Mouse (Mus musculus): ENCODE measurements around the gene Irf2bpl. TPM values are rescaled to one million over a fixed set of nuclear protein-coding genes. Genes with fewer than 3 reads are reported as not detected.

Irf2bpl gene
- polyA plus RNA-seq, 1 experiment from 2014 or later: 20.6 TPM

DNA sequence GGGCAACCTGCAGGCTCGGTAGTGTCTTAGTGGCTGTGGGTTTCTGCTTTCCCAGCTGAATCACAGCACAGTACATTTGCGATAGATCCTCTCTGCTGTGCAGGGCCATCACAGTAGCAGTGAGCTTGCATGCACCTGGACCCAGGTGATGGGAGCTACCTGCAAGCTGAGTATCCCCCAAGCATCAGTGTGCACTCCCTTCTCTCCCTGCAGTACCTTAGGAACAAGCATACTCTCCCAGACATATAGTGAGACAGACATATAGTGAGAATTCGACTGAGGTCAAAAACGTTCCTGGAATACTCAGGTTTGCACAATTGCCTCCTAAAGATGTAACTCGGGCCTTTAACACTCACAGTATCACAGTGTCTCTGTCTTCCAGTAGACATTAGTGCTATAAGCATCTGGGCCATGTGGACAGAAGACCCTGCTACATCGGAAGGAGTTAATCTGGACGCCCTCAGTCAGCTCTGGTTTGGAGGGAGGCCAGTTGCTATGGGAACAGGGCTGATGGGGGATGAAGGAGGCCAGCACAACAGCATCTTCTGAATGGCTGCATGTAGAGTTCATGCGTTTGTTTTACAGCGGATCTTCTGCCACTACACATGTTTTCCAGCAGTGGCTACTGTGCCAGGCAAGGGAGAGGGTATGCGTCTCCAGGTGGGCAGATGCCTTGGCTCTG lies 34.5 kb downstream of the Irf2bpl start:
- Histone ChIP-seq H3K9me3 (ENCODE audit: control insufficient read depth, low read length) (no peaks in the 10 kb centered on the region), H3K4me1 (ENCODE audit: control insufficient read depth, insufficient read depth, low read length) (0 out of 2 replicates have a peak, but pooled peaks cover 4% of the 10 kb centered on the region), H3K27ac (ENCODE audit: low read depth, low read length) (no peak overlapping the region), H3K36me3 (ENCODE audit: control insufficient read depth, insufficient read depth, low read length) (no peaks in the 10 kb centered on the region), H3K27me3 (ENCODE audit: control insufficient read depth, insufficient read depth, low read length) (no peaks in the 10 kb centered on the region), H3K4me3 (ENCODE audit: low read depth, low read length) (no peak overlapping the region), H3K9ac (ENCODE audit: low read length) (no peak overlapping the region), H3K4me2 (ENCODE audit: low read depth) (no peak overlapping the region)
- WGBS: 75% methylated on average over 10 of the region's 10 CpGs
- DNase-seq (ENCODE audit: low spot score) (no peak), ATAC-seq (ENCODE audit: insufficient read depth, low FRiP score, low TSS enrichment) (no peak)

DNA sequence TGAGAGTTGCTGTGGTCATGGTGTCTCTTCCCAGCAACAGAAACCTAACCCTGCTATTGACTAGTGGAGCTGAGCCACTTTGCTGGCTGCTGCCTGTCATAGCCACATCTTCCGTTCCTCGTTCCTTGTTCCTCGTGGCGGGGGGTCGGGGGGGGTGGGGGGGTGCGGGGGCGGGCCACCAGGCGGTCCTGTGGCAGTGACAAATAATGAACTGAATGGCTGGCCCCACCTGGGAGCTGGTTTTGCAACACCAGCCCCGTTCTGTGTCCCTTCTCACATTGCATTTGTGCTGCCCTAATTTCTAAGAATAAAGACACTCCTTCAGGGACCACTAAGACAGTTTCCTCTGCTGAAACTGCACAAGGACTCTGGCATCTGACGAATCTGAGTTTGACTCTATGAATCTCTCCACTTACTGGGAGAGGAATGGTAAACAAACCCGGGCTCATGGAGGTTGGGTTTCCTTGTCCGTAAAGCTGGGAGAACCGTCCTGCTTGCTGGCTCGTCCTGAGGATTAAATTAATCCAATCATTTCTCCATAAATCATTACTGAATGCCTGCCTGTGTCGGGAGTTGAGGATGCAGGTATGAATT lies 41.6 kb downstream of the Irf2bpl start:
- no peak for DNase-seq (ENCODE audit: low spot score)
- H3K4me2 ChIP-seq (ENCODE audit: low read depth): no peak overlapping the region
- no peaks in the 10 kb centered on the region for H3K36me3 ChIP-seq (ENCODE audit: control insufficient read depth, insufficient read depth, low read length)
- ATAC-seq (ENCODE audit: insufficient read depth, low FRiP score, low TSS enrichment): no peak
- no peak overlapping the region for H3K27ac ChIP-seq (ENCODE audit: low read depth, low read length)
- 46% methylated on average over 15 of the region's 15 CpGs for WGBS
- H3K9ac ChIP-seq (ENCODE audit: low read length): no peak overlapping the region
- no peaks in the 10 kb centered on the region for H3K9me3 ChIP-seq (ENCODE audit: control insufficient read depth, low read length)
- H3K4me1 ChIP-seq (ENCODE audit: control insufficient read depth, insufficient read depth, low read length): no peaks in the 10 kb centered on the region
- H3K27me3 ChIP-seq (ENCODE audit: control insufficient read depth, insufficient read depth, low read length): no peaks in the 10 kb centered on the region
- H3K4me3 ChIP-seq (ENCODE audit: low read depth, low read length): no peak overlapping the region

DNA sequence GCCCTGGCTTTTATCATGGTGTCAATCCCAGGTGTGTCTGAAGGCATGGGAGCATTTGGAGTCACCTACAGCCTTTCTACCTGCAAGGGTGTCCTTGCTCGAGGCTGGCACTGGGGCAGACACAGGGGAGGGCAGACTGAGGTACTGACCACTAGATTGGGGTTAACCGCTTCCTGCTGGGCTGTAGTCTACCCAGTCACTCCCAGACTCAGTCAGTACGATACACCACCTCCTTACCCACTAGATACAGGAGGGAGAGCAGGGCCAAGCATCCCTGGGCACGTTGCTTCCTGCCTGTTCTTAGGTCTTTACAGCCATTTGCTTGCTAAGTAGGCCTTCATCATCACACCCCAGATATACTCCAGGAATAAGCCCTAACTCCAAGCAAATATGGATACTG lies 44.1 kb downstream of the Irf2bpl start:
- DNase-seq (ENCODE audit: low spot score) (no peak), ATAC-seq (ENCODE audit: insufficient read depth, low FRiP score, low TSS enrichment) (no peak)
- Histone ChIP-seq H3K9me3 (ENCODE audit: control insufficient read depth, low read length) (no peaks in the 10 kb centered on the region), H3K27ac (ENCODE audit: low read depth, low read length) (no peak overlapping the region), H3K36me3 (ENCODE audit: control insufficient read depth, insufficient read depth, low read length) (no peaks in the 10 kb centered on the region), H3K9ac (ENCODE audit: low read length) (no peak overlapping the region), H3K27me3 (ENCODE audit: control insufficient read depth, insufficient read depth, low read length) (no peaks in the 10 kb centered on the region), H3K4me3 (ENCODE audit: low read depth, low read length) (no peak overlapping the region), H3K4me1 (ENCODE audit: control insufficient read depth, insufficient read depth, low read length) (peaks cover 4% of the 10 kb centered on the region; the same call in 1 of the 2 replicates), H3K4me2 (ENCODE audit: low read depth) (no peak overlapping the region)
- 74% methylated on average over 4 of the region's 4 CpGs for WGBS

DNA sequence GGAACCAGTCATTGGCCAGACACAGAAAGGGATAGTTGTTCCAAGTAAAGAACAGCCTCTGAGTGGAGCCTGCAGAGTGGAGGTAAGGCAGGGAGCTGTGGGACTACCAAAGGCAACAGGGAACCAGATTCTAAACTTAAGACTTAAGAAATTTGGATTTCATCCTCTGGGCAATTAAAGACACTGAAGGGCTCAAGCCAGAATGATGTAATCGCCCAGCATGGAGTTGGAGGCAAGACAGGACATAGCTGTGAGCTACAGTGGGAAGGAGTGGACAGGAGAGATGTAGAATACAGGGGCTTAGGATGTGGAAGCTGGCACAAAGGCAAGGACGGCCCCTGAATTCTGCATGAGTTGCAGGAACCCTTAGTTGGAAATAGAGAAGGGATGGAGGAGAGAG lies 46.4 kb downstream of the Irf2bpl start:
- H3K9me3 ChIP-seq (ENCODE audit: control insufficient read depth, low read length): no peaks in the 10 kb centered on the region
- DNase-seq (ENCODE audit: low spot score): no peak
- no peak overlapping the region for H3K4me3 ChIP-seq (ENCODE audit: low read depth, low read length)
- no peak for ATAC-seq (ENCODE audit: insufficient read depth, low FRiP score, low TSS enrichment)
- no peak overlapping the region for H3K9ac ChIP-seq (ENCODE audit: low read length)
- H3K36me3 ChIP-seq (ENCODE audit: control insufficient read depth, insufficient read depth, low read length): no peaks in the 10 kb centered on the region
- H3K27ac ChIP-seq (ENCODE audit: low read depth, low read length): no peak overlapping the region
- no peaks in the 10 kb centered on the region for H3K27me3 ChIP-seq (ENCODE audit: control insufficient read depth, insufficient read depth, low read length)
- H3K4me1 ChIP-seq (ENCODE audit: control insufficient read depth, insufficient read depth, low read length): peaks cover 7% of the 10 kb centered on the region; the same call in 1 of the 2 replicates
- H3K4me2 ChIP-seq (ENCODE audit: low read depth): no peak overlapping the region
- 83% methylated on average over 2 of the region's 2 CpGs for WGBS

DNA sequence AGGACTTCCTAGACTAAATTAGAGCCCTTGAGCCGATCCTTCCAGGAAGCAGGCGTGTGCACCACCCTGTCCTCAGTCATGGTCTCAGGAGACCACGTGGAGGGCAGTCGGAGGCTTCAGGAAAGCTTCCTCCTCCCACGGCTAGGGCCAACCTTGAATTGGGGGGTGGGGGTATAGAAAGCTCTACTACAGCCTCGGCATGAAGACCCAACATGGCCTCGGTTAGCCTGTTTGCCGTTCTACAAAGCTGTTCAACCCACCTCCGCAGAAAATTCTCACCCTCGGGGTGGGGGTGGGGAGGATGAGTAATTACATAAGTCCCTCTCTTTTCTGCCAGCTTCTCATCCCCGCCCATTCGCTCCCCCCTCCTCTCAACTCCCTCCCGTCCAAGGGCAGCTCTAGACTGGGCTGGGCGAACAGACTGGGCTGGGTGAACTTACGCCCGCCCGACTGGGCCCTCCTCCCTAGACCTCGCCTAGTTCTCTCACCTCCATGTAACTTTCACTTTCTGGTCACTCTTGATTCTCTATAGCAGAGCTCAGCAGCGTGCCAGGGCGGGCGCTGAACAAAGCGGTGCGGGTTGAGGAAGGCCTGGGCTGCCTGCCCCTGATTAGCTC lies 48.1 kb downstream of the Irf2bpl start:
- H3K4me2 ChIP-seq (ENCODE audit: low read depth): no peak overlapping the region
- H3K4me3 ChIP-seq (ENCODE audit: low read depth, low read length): no peak overlapping the region
- H3K27me3 ChIP-seq (ENCODE audit: control insufficient read depth, insufficient read depth, low read length): no peaks in the 10 kb centered on the region
- no peak overlapping the region for H3K27ac ChIP-seq (ENCODE audit: low read depth, low read length)
- DNase-seq (ENCODE audit: low spot score) (peak; percentile 54), ATAC-seq (ENCODE audit: insufficient read depth, low FRiP score, low TSS enrichment) (no peak; the same call in 1 of the 2 replicates)
- H3K9ac ChIP-seq (ENCODE audit: low read length): no peak overlapping the region
- no peaks in the 10 kb centered on the region for H3K9me3 ChIP-seq (ENCODE audit: control insufficient read depth, low read length)
- H3K36me3 ChIP-seq (ENCODE audit: control insufficient read depth, insufficient read depth, low read length): no peaks in the 10 kb centered on the region
- peaks cover 22% of the 10 kb centered on the region for H3K4me1 ChIP-seq (ENCODE audit: control insufficient read depth, insufficient read depth, low read length)
- 32% methylated on average over 23 of the region's 23 CpGs for WGBS

DNA sequence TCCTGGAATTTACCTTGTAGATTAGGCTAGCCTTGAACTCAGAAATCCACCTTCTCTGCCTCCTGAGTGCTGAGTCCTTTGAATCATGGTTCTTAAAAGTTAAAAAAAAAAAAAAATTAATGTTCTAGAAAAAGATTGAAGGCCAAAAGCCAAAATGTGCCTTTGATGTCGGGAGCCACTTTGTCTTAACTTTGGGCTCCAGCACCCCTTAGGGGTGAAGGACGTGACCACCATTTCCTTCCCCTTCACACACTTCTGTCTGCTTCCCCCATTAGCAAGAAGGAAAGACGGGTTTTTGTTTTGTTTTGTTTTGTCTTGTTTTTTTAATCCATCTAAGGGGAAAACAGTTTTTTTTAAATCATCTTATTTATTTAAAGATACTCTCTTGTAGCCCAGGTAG lies 48.7 kb downstream of the Irf2bpl start:
- no peaks in the 10 kb centered on the region for H3K27me3 ChIP-seq (ENCODE audit: control insufficient read depth, insufficient read depth, low read length)
- H3K4me3 ChIP-seq (ENCODE audit: low read depth, low read length): no peak overlapping the region
- DNase-seq (ENCODE audit: low spot score): no peak
- H3K27ac ChIP-seq (ENCODE audit: low read depth, low read length): no peak overlapping the region
- no peak overlapping the region for H3K4me2 ChIP-seq (ENCODE audit: low read depth)
- 82% methylated on average over 3 of the region's 3 CpGs for WGBS
- H3K9me3 ChIP-seq (ENCODE audit: control insufficient read depth, low read length): no peaks in the 10 kb centered on the region
- no peak for ATAC-seq (ENCODE audit: insufficient read depth, low FRiP score, low TSS enrichment)
- peaks cover 23% of the 10 kb centered on the region for H3K4me1 ChIP-seq (ENCODE audit: control insufficient read depth, insufficient read depth, low read length)
- no peak overlapping the region for H3K9ac ChIP-seq (ENCODE audit: low read length)
- H3K36me3 ChIP-seq (ENCODE audit: control insufficient read depth, insufficient read depth, low read length): no peaks in the 10 kb centered on the region

DNA sequence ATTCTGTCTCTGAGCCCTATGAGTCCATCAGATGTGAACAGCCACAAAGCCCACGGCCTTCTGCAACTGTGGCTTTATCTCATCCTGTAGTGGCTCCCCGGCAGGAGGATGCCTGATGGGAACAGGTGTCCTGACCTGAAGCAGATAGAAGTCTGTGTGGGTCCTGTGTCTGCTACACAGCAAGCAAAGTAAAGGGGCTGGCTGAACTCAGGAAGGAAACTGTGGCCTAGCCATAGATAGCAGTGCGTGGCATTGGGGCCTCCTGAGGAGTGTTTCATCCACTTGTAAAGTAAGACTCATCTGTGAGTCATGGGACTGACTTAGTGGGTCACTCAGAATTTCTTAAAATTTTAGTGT lies 50.2 kb downstream of the Irf2bpl start:
- Histone ChIP-seq H3K4me2 (ENCODE audit: low read depth) (no peak overlapping the region), H3K4me1 (ENCODE audit: control insufficient read depth, insufficient read depth, low read length) (peaks cover 23% of the 10 kb centered on the region), H3K9ac (ENCODE audit: low read length) (no peak overlapping the region), H3K27me3 (ENCODE audit: control insufficient read depth, insufficient read depth, low read length) (no peaks in the 10 kb centered on the region), H3K36me3 (ENCODE audit: control insufficient read depth, insufficient read depth, low read length) (no peaks in the 10 kb centered on the region), H3K4me3 (ENCODE audit: low read depth, low read length) (no peak overlapping the region), H3K27ac (ENCODE audit: low read depth, low read length) (peak overlapping the region; percentile 7; the same call in 1 of the 2 replicates), H3K9me3 (ENCODE audit: control insufficient read depth, low read length) (no peaks in the 10 kb centered on the region)
- 87% methylated on average over 3 of the region's 3 CpGs for WGBS
- ATAC-seq (ENCODE audit: insufficient read depth, low FRiP score, low TSS enrichment): no peak
- DNase-seq (ENCODE audit: low spot score): no peak

DNA sequence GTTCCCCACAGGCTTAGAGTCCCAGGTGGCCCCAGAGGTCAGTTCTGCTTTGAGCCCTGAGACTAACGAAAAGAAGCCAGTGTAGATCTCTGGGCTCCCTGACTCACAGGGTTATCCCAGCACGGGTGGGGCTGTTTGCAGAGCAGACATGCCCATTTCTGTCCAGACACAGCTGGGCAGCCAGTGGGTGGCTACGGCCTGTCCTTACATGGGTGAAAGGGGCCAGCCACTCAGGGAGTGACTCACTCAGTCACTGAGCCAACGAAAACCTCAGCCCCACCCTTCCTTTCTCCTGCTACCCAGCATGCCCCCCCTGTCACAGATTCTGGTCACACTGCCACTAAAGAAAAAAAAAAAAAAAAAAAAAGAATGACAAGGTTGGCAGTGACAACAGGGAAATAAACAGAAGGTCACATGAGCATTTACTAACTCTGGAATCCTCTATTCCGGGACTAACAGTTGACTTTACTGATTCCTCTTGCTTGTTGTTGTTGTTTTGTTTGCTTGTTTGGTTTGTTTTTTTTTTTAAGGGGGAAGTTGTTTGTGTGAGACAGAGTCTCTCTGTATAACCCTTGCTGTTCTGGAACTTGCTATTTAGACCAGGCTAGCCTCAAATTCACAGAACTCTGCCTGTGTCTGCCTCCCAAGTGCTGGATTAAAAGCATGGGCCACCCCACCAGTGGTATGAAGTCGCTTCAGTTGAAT lies 50.7 kb downstream of the Irf2bpl start:
- Histone ChIP-seq H3K9me3 (ENCODE audit: control insufficient read depth, low read length) (no peaks in the 10 kb centered on the region), H3K4me2 (ENCODE audit: low read depth) (no peak overlapping the region), H3K27me3 (ENCODE audit: control insufficient read depth, insufficient read depth, low read length) (no peaks in the 10 kb centered on the region), H3K36me3 (ENCODE audit: control insufficient read depth, insufficient read depth, low read length) (no peaks in the 10 kb centered on the region), H3K4me3 (ENCODE audit: low read depth, low read length) (no peak overlapping the region), H3K27ac (ENCODE audit: low read depth, low read length) (peak overlapping the region; percentile 7; the same call in 1 of the 2 replicates), H3K9ac (ENCODE audit: low read length) (no peak overlapping the region), H3K4me1 (ENCODE audit: control insufficient read depth, insufficient read depth, low read length) (peaks cover 23% of the 10 kb centered on the region)
- 68% methylated on average over 6 of the region's 6 CpGs for WGBS
- ATAC-seq (ENCODE audit: insufficient read depth, low FRiP score, low TSS enrichment) (no peak), DNase-seq (ENCODE audit: low spot score) (no peak)

All from neural tube, embryonic 11.5 days (tissue).